Mouse (Mus musculus) testis, adult 2 months (tissue): ENCODE results near the gene Rbfox2. TPM values are rescaled to one million over a fixed set of nuclear protein-coding genes. Genes with fewer than 3 reads are reported as not detected.
A peak's percentile ranks its signal among the peaks of the same experiment; 100 is the strongest.

Source experiments
- H3K27ac ChIP-seq: fragments of 200-500 bp; 2 replicates; pipeline ENCODE4 v1.5.1; 2012; ENCODE audit warnings: low read depth, low read length; ENCODE audit not compliant: control insufficient read depth, insufficient read depth
- H3K27me3 ChIP-seq: fragments of 200-500 bp; 2 replicates; pipeline ENCODE4 v1.6.1; 2012; ENCODE audit warnings: mild to moderate bottlenecking, low read length, moderate library complexity; ENCODE audit not compliant: control insufficient read depth, insufficient read depth
- H3K36me3 ChIP-seq: fragments of 200-500 bp; 2 replicates; pipeline ENCODE4 v1.6.1; 2012; ENCODE audit warnings: mild to moderate bottlenecking, low read length; ENCODE audit not compliant: control insufficient read depth, insufficient read depth
- H3K4me1 ChIP-seq: fragments of 200-500 bp; 2 replicates; pipeline ENCODE4 v1.6.1; 2012; ENCODE audit warnings: low read length; ENCODE audit not compliant: control insufficient read depth, insufficient read depth
- H3K4me3 ChIP-seq: fragments of 200-500 bp; 2 replicates; pipeline ENCODE4 v1.5.1; 2012; ENCODE audit warnings: low read depth, mild to moderate bottlenecking, low read length, moderate library complexity, mixed read lengths; ENCODE audit not compliant: control insufficient read depth
- CTCF ChIP-seq: fragments of 200-500 bp; IDR thresholded peaks from 2 replicates; pipeline ENCODE4 v1.5.1; 2012; ENCODE audit warnings: low read depth, mild to moderate bottlenecking, inconsistent platforms, low read length, moderate library complexity; ENCODE audit not compliant: control insufficient read depth, insufficient read depth, insufficient replicate concordance
- POLR2A ChIP-seq: fragments of 200-500 bp; IDR thresholded peaks from 2 replicates; pipeline ENCODE4 v1.6.1; 2012; ENCODE audit warnings: low read depth, mild to moderate bottlenecking, inconsistent platforms, low read length, moderate library complexity; ENCODE audit not compliant: control insufficient read depth
- polyA plus RNA-seq: library from polyadenylated mRNA; depleted of rRNA; stranded (reverse); fragments of >200 nt; gene quantifications from 2 replicates; pipeline ENCODE4 v1.2.3, GENCODE M21; 2012; rRNA removed

Rbfox2 gene
- polyA plus RNA-seq, 1 experiment: 12.7 TPM

DNA sequence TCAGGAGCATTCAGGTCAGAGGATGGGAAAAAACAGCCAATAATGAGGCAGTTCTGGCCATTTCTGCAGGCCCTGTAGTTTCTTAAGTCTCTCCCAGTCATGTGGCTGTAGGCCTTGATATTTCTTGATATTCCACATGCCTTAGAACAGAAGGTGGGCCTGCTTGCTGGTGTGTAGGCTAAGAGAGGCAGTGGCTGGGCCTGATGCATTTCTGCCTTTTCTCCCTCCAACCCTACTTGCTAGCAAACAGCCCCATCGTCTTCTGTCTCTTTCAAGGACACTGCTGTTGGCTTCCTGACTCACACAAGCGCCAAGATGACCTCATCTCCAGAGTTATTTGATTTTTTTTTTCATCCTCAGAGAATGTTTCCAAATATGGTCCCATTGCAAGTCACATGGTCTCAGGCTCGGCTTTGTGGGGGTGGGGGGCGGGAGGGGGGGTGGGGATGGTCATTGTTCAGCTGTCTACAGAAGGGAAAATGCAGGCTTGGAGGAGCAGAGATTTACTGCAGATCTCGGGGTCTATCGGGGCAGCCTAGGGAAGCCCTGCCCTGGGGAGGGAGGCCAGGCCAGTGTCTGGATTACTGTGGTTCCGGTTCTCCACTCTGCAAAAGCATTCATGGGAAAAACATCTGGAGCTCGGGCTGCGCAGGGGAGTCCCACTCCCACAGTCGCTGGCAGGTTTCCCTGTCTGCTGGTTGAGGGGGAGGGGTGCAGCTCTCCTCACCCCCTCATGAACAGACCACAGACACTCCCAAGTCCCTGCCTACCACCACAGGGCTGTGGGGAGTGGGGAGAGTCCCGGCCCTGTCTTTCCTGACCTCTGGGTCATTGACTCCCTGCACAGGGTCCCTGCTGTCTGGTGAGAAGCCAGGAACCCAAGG, 269.3 kb downstream of the Rbfox2 start:
- H3K4me1 ChIP-seq: peaks cover 4% of the 10 kb centered on the region
- no peaks in the 10 kb centered on the region for H3K36me3 ChIP-seq
- H3K27me3 ChIP-seq: no peaks in the 10 kb centered on the region
- peak overlapping the region; percentile 93 for H3K27ac ChIP-seq
- H3K4me3 ChIP-seq: no peak overlapping the region
- no peak for TF ChIP-seq CTCF
- no peak for TF ChIP-seq POLR2A

DNA sequence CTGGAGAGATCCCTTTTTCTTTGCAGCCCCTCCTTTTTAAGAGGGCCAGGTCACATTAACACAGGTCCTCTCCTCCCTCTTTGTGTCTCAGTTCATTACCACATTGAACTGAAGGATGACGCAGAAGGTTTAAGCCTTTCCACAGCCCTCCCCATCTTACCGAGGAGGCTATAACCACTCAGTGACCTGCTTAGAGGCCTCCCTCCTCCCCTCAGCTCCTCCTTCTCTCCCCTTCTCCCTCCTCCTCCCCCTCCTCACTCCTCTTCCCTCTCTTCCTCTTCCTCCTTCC, 269.9 kb downstream of the Rbfox2 start:
- H3K4me3 ChIP-seq: no peak overlapping the region
- H3K4me1 ChIP-seq: peaks cover 4% of the 10 kb centered on the region
- H3K27me3 ChIP-seq: no peaks in the 10 kb centered on the region
- H3K36me3 ChIP-seq: no peaks in the 10 kb centered on the region
- H3K27ac ChIP-seq: peak overlapping the region; percentile 93
- no peak for TF ChIP-seq CTCF
- TF ChIP-seq POLR2A: no peak

DNA sequence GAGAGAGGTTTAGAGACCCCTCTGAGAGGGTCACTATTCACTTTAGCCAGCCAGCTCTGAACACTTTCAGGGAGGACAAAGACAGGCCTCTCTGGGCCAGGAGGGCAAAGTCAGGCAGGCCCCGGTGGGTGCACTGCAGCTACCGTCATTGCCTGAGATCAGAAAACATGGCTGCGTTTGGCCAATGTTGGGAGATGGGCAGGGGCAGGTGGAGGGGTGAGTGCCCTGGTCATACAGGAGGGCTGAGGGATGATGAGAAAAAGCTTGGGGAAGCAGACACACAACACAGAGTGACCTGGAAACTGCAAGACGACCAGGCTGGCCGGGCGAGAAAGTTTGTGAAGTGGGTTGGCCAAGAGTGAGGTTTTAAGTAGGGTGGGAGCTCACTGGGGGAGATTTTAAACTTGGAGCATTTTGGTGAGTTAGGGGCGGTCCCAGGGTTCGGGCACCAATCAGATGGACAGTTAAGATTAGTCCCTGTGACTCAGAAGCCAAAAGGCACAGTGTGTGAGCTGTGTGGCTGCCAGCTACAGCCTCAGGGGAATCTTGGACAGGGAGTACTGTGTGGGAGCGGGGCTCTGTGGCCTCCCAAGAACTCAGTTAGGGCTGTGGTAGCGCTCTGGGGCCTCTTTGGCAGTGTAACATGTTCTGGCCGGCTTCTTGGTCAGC, 270.4 kb downstream of the Rbfox2 start:
- Histone ChIP-seq H3K27ac (peak overlapping the region; percentile 93), H3K4me3 (no peak overlapping the region), H3K27me3 (no peaks in the 10 kb centered on the region), H3K4me1 (peaks cover 4% of the 10 kb centered on the region), H3K36me3 (no peaks in the 10 kb centered on the region)
- TF ChIP-seq POLR2A (no peak), CTCF (no peak)

DNA sequence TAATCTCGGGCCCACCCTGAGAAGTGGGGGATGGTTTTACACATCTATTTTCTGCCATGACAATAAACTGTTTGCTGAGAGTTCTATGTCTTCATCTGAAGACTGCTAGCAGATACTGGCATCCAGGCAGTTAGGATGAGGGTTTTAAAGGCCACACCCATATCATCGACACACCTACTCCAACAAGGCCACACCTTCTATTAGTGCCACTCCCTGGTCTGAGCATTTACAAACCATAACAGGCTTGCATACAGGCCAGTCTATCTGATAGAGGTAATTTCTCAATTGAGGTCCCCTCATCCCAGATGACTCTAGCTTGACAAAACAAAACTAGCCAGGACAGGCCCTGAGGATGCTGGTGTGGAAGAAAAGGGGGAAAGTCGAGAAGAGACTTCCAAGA, 271.2 kb downstream of the Rbfox2 start:
- no peaks in the 10 kb centered on the region for H3K36me3 ChIP-seq
- H3K27me3 ChIP-seq: no peaks in the 10 kb centered on the region
- H3K27ac ChIP-seq: no peak overlapping the region; the same call in 1 of the 2 replicates
- no peak overlapping the region for H3K4me3 ChIP-seq
- TF ChIP-seq POLR2A (no peak), CTCF (no peak)
- peaks cover 4% of the 10 kb centered on the region for H3K4me1 ChIP-seq

DNA sequence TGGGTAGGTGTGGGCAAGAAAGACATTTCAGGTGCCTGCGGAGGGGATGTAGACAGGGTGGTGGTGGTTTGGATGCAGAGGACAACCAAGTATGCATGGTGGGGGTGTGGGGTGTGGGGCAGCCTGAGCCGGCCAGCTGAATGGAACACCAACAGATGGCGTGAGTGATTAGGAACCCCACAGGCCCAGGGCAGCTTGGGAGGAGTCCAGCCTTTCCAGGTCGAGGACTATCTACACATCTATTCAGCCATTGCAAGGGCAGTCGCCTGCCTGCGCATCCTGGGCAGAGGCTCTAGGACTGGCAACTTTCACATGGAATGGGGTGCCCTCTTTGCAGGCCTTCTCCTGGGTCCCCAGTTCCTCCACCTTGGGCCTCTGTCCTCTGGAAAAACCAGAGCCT, 272.3 kb downstream of the Rbfox2 start:
- H3K4me1 ChIP-seq: peaks cover 4% of the 10 kb centered on the region
- H3K36me3 ChIP-seq: no peaks in the 10 kb centered on the region
- no peak overlapping the region for H3K27ac ChIP-seq
- H3K4me3 ChIP-seq: no peak overlapping the region
- TF ChIP-seq POLR2A (no peak), CTCF (no peak)
- no peaks in the 10 kb centered on the region for H3K27me3 ChIP-seq

DNA sequence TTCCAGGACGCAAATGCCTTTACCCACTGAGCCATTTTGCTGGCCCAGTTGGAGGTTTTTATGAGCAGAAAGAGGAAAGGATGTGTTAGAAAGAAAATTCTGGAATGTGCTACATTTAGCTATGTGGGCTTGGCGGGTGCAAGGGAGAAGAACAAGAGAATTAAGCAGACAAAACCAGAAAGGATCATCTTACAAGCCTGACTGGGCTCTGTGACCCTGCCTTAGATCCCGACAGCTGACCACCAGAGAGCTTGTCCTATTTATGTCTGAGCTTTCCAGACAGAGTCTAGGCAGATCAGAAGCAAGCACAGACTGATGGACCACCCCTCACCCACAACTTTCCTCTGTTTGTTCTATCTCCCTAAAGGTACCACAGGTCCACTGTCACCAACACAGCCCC, 275.5 kb downstream of the Rbfox2 start:
- Histone ChIP-seq H3K4me1 (peaks cover 5% of the 10 kb centered on the region), H3K36me3 (no peaks in the 10 kb centered on the region), H3K27me3 (no peaks in the 10 kb centered on the region), H3K4me3 (no peak overlapping the region), H3K27ac (no peak overlapping the region)
- no peak for TF ChIP-seq CTCF
- no peak for TF ChIP-seq POLR2A

DNA sequence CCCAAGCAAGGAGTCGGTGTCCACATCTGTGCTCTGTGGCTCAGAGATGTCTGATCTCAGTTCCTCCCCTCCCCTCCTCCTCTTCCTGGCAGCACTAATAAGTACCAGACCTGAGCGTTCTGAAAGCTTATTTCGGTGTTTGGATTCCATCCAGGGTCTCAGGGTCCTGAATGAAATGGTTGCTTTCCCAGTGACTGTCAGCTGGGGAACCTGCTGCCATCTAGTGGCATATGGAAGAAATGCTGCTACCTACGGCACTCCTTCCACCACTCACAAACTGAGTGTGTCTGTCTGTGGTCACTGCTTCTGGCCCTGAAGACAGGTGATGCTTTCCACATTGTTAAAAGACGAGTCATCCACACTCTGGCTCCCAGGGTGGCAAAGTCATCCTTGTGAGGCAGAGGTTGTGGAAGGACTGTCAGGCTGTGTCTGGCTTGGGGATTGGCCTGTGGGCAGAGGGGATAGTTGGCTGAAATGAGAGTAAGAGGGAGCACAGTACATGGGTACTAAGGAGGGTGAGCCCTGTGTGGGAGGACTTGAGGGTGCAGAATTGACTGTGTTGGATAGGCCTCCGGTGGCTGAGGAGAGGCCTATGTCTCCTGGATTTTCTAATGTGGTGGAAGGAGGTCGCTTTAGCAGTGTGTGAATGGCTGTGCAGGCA, 277.3 kb downstream of the Rbfox2 start:
- no peak overlapping the region for H3K27ac ChIP-seq
- TF ChIP-seq CTCF (peak; percentile 77; the same call in 1 of the 2 replicates), POLR2A (no peak)
- no peak overlapping the region for H3K4me3 ChIP-seq
- no peaks in the 10 kb centered on the region for H3K27me3 ChIP-seq
- H3K4me1 ChIP-seq: peaks cover 3% of the 10 kb centered on the region; the same call in 1 of the 2 replicates
- no peaks in the 10 kb centered on the region for H3K36me3 ChIP-seq

Other genes with a start within 250 kb of the Rbfox2 start
- gene Apol7a, start 92.1 kb upstream of the Rbfox2 start, polyA plus RNA-seq: 0.10 TPM in 1 of 2 replicates, not detected in the other
- 0.07 and 0.14 TPM in 2 replicates for gene Apol9a, start 104.1 kb upstream of the Rbfox2 start, polyA plus RNA-seq
- gene Apol7b, start 140.5 kb upstream of the Rbfox2 start, polyA plus RNA-seq: 11.1 and 12.4 TPM in 2 replicates
- gene Apol10a, start 170.0 kb upstream of the Rbfox2 start, polyA plus RNA-seq: 0.28 and 0.38 TPM in 2 replicates
- 0.15 and 0.22 TPM in 2 replicates for gene Apol11a, start 201.3 kb upstream of the Rbfox2 start, polyA plus RNA-seq
- 2.2 and 2.5 TPM in 2 replicates for gene Apol7c, start 226.3 kb upstream of the Rbfox2 start, polyA plus RNA-seq